Mouse (Mus musculus): ENCODE data around the gene Ggn. TPM values are rescaled to one million over a fixed set of nuclear protein-coding genes. Genes with fewer than 3 reads are reported as not detected.

Gene Ggn
- polyA plus RNA-seq, 1 experiment = 0.27 TPM

- TF ChIP-seq GATA1 (IDR thresholded peaks at IDR 0.05; ENCODE audit: low read length) = no peak
Measured at GRCm38 (mm10) chr7:29154018-29154720, 15.8 kb upstream of the Ggn start.

- TF ChIP-seq GATA1 (IDR thresholded peaks at IDR 0.05; ENCODE audit: low read length) = no peak
Measured at GRCm38 (mm10) chr7:29155196-29155837, 14.7 kb upstream of the Ggn start.

GRCm38 (mm10) chr7:29155838-29156782 lies 13.9 kb upstream of the Ggn start, which contains the start of gene Fam98c:
Gene Fam98c (minus strand): TSS chr7:29156234.
- TF ChIP-seq GATA1 (IDR thresholded peaks at IDR 0.05; ENCODE audit: low read length) = no peak

- TF ChIP-seq GATA1 (IDR thresholded peaks at IDR 0.05; ENCODE audit: low read length) = no peak
Measured at GRCm38 (mm10) chr7:29158264-29158663, 11.7 kb upstream of the Ggn start.

GRCm38 (mm10) chr7:29162294-29162693 lies 7.7 kb upstream of the Ggn start:
- no peak for TF ChIP-seq GATA1 (IDR thresholded peaks at IDR 0.05; ENCODE audit: low read length)

- no peak for TF ChIP-seq GATA1 (IDR thresholded peaks at IDR 0.05; ENCODE audit: low read length)
Measured at GRCm38 (mm10) chr7:29162750-29163525, 7.1 kb upstream of the Ggn start.

GRCm38 (mm10) chr7:29167656-29168055 lies 2.4 kb upstream of the Ggn start:
- TF ChIP-seq GATA1 (IDR thresholded peaks at IDR 0.05; ENCODE audit: low read length) = no peak

- no peak for TF ChIP-seq GATA1 (IDR thresholded peaks at IDR 0.05; ENCODE audit: low read length)
Measured at GRCm38 (mm10) chr7:29168121-29168695, 1.8 kb upstream of the Ggn start.

- no peak for TF ChIP-seq GATA1 (IDR thresholded peaks at IDR 0.05; ENCODE audit: low read length)
Measured at GRCm38 (mm10) chr7:29168791-29169230, 1.2 kb upstream of the Ggn start.

- TF ChIP-seq GATA1 (IDR thresholded peaks at IDR 0.05; ENCODE audit: low read length) = no peak
Measured at GRCm38 (mm10) chr7:29169231-29170065, 562 bp upstream of the Ggn start.

GRCm38 (mm10) chr7:29170755-29171561 lies 948 bp downstream of the Ggn start:
- no peak for TF ChIP-seq GATA1 (IDR thresholded peaks at IDR 0.05; ENCODE audit: low read length)

GRCm38 (mm10) chr7:29171562-29172097 lies 1.6 kb downstream of the Ggn start:
- TF ChIP-seq GATA1 (IDR thresholded peaks at IDR 0.05; ENCODE audit: low read length) = no peak

Data from G1E-ER4 (cell line).